Mouse (Mus musculus): ENCODE measurements around the gene Aplnr. TPM values are rescaled to one million over a fixed set of nuclear protein-coding genes. Genes with fewer than 3 reads are reported as not detected.

The Aplnr gene
- polyA plus RNA-seq, 1 experiment from 2014 or later: 84.1 TPM

DNA sequence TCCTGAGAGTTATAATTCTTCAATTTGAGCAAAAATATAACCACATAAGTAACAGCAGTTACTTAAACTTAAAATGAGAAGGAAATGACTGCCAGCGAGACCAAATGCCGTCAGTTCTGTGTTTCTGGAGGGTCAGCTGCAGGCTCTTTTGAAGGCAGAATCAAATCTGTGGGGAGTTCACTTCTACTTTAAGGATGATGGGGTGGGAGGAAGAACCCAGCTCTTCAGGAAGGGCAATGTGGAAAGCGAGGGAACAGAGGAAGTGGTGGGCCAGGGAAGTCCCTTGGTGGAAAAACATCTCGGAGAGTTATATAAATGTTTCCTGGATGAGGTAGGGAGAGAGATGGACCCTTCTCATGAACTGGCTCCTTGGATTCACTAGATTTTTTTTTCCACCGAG lies 20.1 kb downstream of the Aplnr start:
- no peak overlapping the region for H3K27ac ChIP-seq (ENCODE audit: low read length)
- no peaks in the 10 kb centered on the region for H3K36me3 ChIP-seq (ENCODE audit: insufficient read depth, low read length)
- no peak for ATAC-seq
- H3K27me3 ChIP-seq (replicated peaks; ENCODE audit: insufficient read depth, low read length): no peaks in the 10 kb centered on the region
- WGBS: 77% methylated on average over 5 of the region's 5 CpGs
- DNase-seq (ENCODE audit: low spot score): no peak
- H3K4me3 ChIP-seq (ENCODE audit: low read depth, low read length): no peak overlapping the region
- no peaks in the 10 kb centered on the region for H3K4me1 ChIP-seq (ENCODE audit: insufficient read depth, low read depth, low read length)
- no peak overlapping the region for H3K4me2 ChIP-seq (replicated peaks; ENCODE audit: low read depth, low read length)
- TF ChIP-seq CTCF (IDR thresholded peaks at IDR 0.05) (no peak), EP300 (IDR thresholded peaks at IDR 0.05) (no peak)
- no peak overlapping the region for H3K9ac ChIP-seq (replicated peaks; ENCODE audit: low read depth)
- no peaks in the 10 kb centered on the region for H3K9me3 ChIP-seq (ENCODE audit: low read length)

DNA sequence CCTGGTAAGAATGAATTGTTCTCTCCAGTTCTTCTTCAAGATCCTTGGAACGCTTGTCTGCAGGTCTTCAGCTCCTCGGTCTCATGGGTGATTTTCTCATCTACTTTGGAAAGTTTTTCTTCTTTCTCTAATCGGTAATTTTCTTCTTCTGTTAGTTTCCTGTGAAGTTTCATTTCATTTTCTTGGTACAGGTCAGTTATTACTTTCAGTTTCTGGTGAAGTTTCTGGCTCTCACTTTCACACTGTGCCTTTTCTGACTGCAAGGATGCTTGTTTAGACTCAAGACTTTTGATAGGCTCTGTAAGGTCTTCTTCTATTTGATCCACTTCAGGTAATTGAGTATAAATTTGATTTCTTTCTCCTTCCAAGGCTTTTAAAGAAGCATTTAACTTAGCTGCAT lies 21.4 kb downstream of the Aplnr start:
- Histone ChIP-seq H3K27ac (ENCODE audit: low read length) (no peak overlapping the region), H3K4me1 (ENCODE audit: insufficient read depth, low read depth, low read length) (no peaks in the 10 kb centered on the region), H3K27me3 (replicated peaks; ENCODE audit: insufficient read depth, low read length) (no peaks in the 10 kb centered on the region), H3K9me3 (ENCODE audit: low read length) (no peaks in the 10 kb centered on the region), H3K4me3 (ENCODE audit: low read depth, low read length) (no peak overlapping the region), H3K4me2 (replicated peaks; ENCODE audit: low read depth, low read length) (no peak overlapping the region), H3K9ac (replicated peaks; ENCODE audit: low read depth) (no peak overlapping the region), H3K36me3 (ENCODE audit: insufficient read depth, low read length) (no peaks in the 10 kb centered on the region)
- no peak for ATAC-seq
- 85% methylated on average over 3 of the region's 3 CpGs for WGBS
- no peak for TF ChIP-seq CTCF (IDR thresholded peaks at IDR 0.05)
- no peak for TF ChIP-seq EP300 (IDR thresholded peaks at IDR 0.05)
- DNase-seq (ENCODE audit: low spot score): no peak

DNA sequence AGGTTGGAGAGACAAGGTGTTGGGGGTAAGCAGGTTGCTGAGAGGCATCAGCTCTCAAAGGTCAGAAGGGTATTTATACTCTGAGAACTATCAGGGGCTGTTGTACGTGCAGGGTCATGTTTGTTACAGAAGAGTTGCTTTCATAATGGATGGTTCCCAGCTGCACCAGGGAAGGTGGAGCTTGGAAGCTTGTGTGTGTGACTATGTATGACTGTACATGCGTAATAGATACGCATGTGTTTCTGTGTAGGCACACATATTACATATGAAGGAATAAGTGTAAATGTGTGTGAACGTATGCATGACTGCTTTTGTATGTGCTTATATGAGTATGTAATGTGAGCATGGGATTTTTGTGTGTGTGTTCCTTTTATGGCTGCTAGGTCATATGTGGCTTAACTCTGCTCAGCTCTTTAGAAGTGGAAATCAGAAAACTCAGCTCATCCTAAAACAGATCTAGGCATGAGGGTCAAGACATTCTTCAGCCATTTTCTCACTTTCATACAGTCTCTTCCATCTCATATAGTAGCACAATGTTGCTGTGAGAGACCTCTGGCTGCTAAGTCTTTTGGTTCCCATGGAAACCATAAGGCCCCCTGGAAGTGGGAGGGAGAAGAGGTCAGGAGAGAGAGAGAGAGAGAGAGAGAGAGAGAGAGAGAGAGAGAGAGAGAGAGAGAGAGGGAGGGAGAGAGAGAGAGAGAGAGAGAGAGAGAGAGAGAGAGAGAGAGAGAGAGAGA lies 25.0 kb downstream of the Aplnr start:
- no peaks in the 10 kb centered on the region for H3K27me3 ChIP-seq (replicated peaks; ENCODE audit: insufficient read depth, low read length)
- TF ChIP-seq EP300 (IDR thresholded peaks at IDR 0.05) (no peak), CTCF (IDR thresholded peaks at IDR 0.05) (no peak)
- no peaks in the 10 kb centered on the region for H3K36me3 ChIP-seq (ENCODE audit: insufficient read depth, low read length)
- H3K9me3 ChIP-seq (ENCODE audit: low read length): no peaks in the 10 kb centered on the region
- no peak for ATAC-seq
- H3K27ac ChIP-seq (ENCODE audit: low read length): no peak overlapping the region
- no peaks in the 10 kb centered on the region for H3K4me1 ChIP-seq (ENCODE audit: insufficient read depth, low read depth, low read length)
- no peak overlapping the region for H3K4me2 ChIP-seq (replicated peaks; ENCODE audit: low read depth, low read length)
- no peak for DNase-seq (ENCODE audit: low spot score)
- H3K9ac ChIP-seq (replicated peaks; ENCODE audit: low read depth): no peak overlapping the region
- no peak overlapping the region for H3K4me3 ChIP-seq (ENCODE audit: low read depth, low read length)
- WGBS: 63% methylated on average over 4 of the region's 4 CpGs

DNA sequence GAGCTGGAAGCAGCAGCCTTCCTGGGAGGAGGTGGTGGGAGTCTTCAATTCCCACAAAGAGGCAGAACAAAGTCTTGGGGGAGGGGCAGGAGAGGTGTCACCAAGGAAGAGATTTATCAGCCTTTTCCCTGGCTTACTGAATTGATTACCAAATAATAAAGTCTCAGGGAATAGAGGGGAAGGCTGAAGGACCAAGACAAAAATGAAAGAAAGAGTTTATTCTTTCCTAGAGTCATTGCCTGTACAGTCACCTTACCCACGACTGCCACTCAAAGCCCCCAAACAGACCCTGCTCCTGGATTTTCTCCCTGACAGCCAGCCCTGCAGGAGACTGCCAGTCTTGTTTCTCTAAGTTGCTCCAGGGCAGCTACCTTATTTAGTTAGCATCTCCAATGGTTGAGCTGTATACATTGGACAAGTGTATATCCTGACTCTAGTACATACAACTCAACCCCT lies 25.6 kb downstream of the Aplnr start:
- Histone ChIP-seq H3K4me1 (ENCODE audit: insufficient read depth, low read depth, low read length) (no peaks in the 10 kb centered on the region), H3K27ac (ENCODE audit: low read length) (no peak overlapping the region), H3K4me3 (ENCODE audit: low read depth, low read length) (no peak overlapping the region), H3K27me3 (replicated peaks; ENCODE audit: insufficient read depth, low read length) (no peaks in the 10 kb centered on the region), H3K9me3 (ENCODE audit: low read length) (no peaks in the 10 kb centered on the region), H3K9ac (replicated peaks; ENCODE audit: low read depth) (no peak overlapping the region), H3K36me3 (ENCODE audit: insufficient read depth, low read length) (no peaks in the 10 kb centered on the region), H3K4me2 (replicated peaks; ENCODE audit: low read depth, low read length) (no peak overlapping the region)
- ATAC-seq (no peak), DNase-seq (ENCODE audit: low spot score) (no peak)
- 31% methylated on average over 1 of the region's 1 CpGs for WGBS
- TF ChIP-seq CTCF (IDR thresholded peaks at IDR 0.05) (no peak), EP300 (IDR thresholded peaks at IDR 0.05) (no peak)

DNA sequence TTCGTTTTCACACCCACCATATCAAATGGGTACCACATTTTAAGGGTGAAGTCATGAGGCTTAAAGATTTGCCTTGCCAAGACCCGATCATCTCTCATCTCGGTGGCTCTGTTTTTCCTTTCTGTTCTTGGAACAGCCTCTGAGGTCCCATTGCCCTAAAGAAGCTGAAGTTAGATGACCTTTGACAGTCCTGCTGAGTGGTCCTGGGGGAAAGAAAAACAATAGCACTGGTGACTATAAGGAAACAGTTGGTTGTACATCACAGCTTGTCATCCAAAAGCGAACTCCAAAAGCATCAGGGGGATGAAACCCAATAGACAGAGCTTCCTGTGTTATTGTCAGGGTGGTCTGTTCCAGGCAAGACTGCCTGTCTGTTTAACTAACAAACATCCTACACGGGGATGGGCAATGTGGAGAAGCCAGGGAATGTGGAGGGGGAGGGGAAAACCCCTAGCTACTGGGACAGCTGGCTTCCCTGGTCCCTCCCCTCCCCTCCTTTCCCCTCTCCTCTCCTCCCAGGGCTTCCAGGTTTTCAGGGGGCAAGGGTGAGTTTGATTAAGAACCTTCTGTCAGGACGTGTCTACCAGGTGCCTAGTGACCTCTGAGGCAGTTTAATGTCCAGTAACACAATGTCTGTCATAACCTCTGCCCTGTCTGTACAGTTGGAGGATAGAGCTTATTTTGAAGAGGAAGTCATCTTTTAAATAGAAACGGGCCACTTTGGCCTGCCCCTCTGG lies 27.5 kb downstream of the Aplnr start:
- Histone ChIP-seq H3K4me1 (ENCODE audit: insufficient read depth, low read depth, low read length) (no peaks in the 10 kb centered on the region), H3K27ac (ENCODE audit: low read length) (no peak overlapping the region), H3K4me2 (replicated peaks; ENCODE audit: low read depth, low read length) (no peak overlapping the region), H3K36me3 (ENCODE audit: insufficient read depth, low read length) (no peaks in the 10 kb centered on the region), H3K9ac (replicated peaks; ENCODE audit: low read depth) (no peak overlapping the region), H3K4me3 (ENCODE audit: low read depth, low read length) (no peak overlapping the region), H3K9me3 (ENCODE audit: low read length) (no peaks in the 10 kb centered on the region), H3K27me3 (replicated peaks; ENCODE audit: insufficient read depth, low read length) (no peaks in the 10 kb centered on the region)
- ATAC-seq: peak; percentile 81
- peak; percentile 33 for TF ChIP-seq EP300 (IDR thresholded peaks at IDR 0.05)
- no peak for TF ChIP-seq CTCF (IDR thresholded peaks at IDR 0.05)
- 25% methylated on average over 7 of the region's 7 CpGs for WGBS
- peak; percentile 48 for DNase-seq (ENCODE audit: low spot score)

DNA sequence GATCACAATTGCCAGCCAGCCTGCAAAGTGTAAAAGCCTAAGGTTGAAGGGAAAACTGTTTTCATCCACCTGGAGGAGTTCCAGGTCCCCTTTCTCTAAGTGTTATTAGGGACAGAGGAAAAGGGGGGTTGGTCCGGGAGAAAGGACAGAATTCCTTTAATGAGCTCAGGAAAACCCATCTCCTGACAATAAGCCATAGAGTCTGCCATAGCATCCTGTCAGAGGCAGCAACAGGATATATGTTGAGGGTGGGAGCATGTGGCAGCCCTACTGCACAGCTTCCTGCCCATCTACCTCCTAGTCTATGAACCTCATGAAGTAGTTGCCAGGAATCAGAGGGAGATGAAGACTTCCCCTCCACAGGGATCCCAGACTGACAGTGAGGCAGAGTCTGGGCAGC lies 31.6 kb downstream of the Aplnr start:
- Histone ChIP-seq H3K9ac (replicated peaks; ENCODE audit: low read depth) (no peak overlapping the region), H3K9me3 (ENCODE audit: low read length) (no peaks in the 10 kb centered on the region), H3K27ac (ENCODE audit: low read length) (no peak overlapping the region), H3K4me3 (ENCODE audit: low read depth, low read length) (no peak overlapping the region), H3K4me1 (ENCODE audit: insufficient read depth, low read depth, low read length) (no peaks in the 10 kb centered on the region), H3K36me3 (ENCODE audit: insufficient read depth, low read length) (no peaks in the 10 kb centered on the region), H3K4me2 (replicated peaks; ENCODE audit: low read depth, low read length) (no peak overlapping the region), H3K27me3 (replicated peaks; ENCODE audit: insufficient read depth, low read length) (no peaks in the 10 kb centered on the region)
- DNase-seq (ENCODE audit: low spot score): peak; percentile 41
- peak; percentile 59 for ATAC-seq
- TF ChIP-seq CTCF (IDR thresholded peaks at IDR 0.05) (no peak), EP300 (IDR thresholded peaks at IDR 0.05) (peak; percentile 56)
- WGBS: 38% methylated on average over 1 of the region's 1 CpGs

Measured in lung, postnatal 0 days (tissue).